Mouse (Mus musculus): ENCODE results near the gene Bco2. TPM values are rescaled to one million over a fixed set of nuclear protein-coding genes. Genes with fewer than 3 reads are reported as not detected.
A peak's percentile ranks its signal among the peaks of the same experiment; 100 is the strongest.

The Bco2 gene
- polyA plus RNA-seq, 1 experiment from 2014 or later = 0.17 TPM

- Histone ChIP-seq H3K4me2 (replicated peaks) (no peak overlapping the region), H3K27me3 (no peaks in the 10 kb centered on the region), H3K9me3 (no peaks in the 10 kb centered on the region), H3K9ac (replicated peaks) (no peak overlapping the region), H3K36me3 (no peaks in the 10 kb centered on the region), H3K4me1 (no peaks in the 10 kb centered on the region), H3K27ac (replicated peaks) (no peak overlapping the region), H3K4me3 (no peak overlapping the region)
- WGBS = 80% methylated on average over 4 of the region's 4 CpGs
- no peak for ATAC-seq (ENCODE audit: low FRiP score, low read depth)
Observed at GRCm38 (mm10) chr9:50586955-50587354, 32.0 kb upstream of the Bco2 start.

GRCm38 (mm10) chr9:50585145-50585818, 30.3 kb upstream of the Bco2 start:
- Histone ChIP-seq H3K4me2 (replicated peaks) (no peak overlapping the region), H3K9ac (replicated peaks) (no peak overlapping the region), H3K36me3 (no peaks in the 10 kb centered on the region), H3K4me1 (no peaks in the 10 kb centered on the region), H3K9me3 (no peaks in the 10 kb centered on the region), H3K27ac (replicated peaks) (no peak overlapping the region), H3K4me3 (no peak overlapping the region), H3K27me3 (no peaks in the 10 kb centered on the region)
- 84% methylated on average over 6 of the region's 6 CpGs for WGBS
- ATAC-seq (ENCODE audit: low FRiP score, low read depth) = no peak

DNA sequence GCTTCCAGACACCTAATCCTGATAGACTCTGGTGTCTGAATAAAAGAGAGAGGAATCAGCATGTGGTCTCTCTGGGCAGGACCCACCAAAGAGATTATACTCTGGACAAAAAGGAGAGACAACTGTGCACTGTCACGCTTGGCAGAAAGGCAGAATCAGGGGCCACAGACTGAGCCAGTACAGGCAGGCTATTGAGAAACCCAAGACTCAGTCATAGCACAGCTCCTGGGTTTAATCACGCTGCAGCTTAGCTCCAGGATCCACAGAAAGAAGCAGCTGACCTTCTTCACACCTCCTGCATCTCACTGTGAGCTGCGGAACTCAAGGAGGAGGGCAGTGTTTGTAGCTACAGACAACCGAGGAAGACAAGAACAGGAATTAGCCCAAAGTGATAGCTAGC, 25.4 kb upstream of the Bco2 start:
- ATAC-seq (ENCODE audit: low FRiP score, low read depth) = no peak
- Histone ChIP-seq H3K27me3 (no peaks in the 10 kb centered on the region), H3K27ac (replicated peaks) (no peak overlapping the region), H3K4me3 (no peak overlapping the region), H3K4me2 (replicated peaks) (no peak overlapping the region), H3K9ac (replicated peaks) (no peak overlapping the region), H3K36me3 (no peaks in the 10 kb centered on the region), H3K9me3 (no peaks in the 10 kb centered on the region), H3K4me1 (no peaks in the 10 kb centered on the region)
- 18% methylated on average over 4 of the region's 4 CpGs for WGBS

- H3K36me3 ChIP-seq = no peaks in the 10 kb centered on the region
- WGBS = 81% methylated on average over 10 of the region's 10 CpGs
- H3K9me3 ChIP-seq = no peaks in the 10 kb centered on the region
- no peaks in the 10 kb centered on the region for H3K4me1 ChIP-seq
- no peak overlapping the region for H3K4me3 ChIP-seq
- H3K27ac ChIP-seq (replicated peaks) = no peak overlapping the region
- no peak overlapping the region for H3K9ac ChIP-seq (replicated peaks)
- H3K4me2 ChIP-seq (replicated peaks) = no peak overlapping the region
- ATAC-seq (ENCODE audit: low FRiP score, low read depth) = no peak
- no peaks in the 10 kb centered on the region for H3K27me3 ChIP-seq
Observed at GRCm38 (mm10) chr9:50569599-50570525, 14.9 kb upstream of the Bco2 start.

DNA sequence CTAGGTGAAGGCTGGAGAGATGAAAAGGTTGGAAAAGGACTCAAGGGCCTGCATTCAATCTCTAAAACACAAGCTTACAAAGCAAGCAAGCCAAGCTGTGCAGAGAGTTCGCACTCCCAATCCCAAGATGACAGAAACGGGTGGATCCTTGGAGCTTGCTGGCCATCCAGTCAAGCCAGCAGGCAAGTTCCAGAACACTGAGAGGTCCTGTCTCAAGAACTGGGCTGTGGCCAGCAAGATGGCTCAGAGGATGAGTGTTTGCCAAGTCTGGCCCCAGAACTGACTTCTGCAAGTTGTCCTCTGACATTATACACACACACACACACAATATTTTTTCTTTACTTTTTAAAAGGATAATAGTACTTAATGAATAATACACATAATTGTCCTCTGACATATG, 12.9 kb upstream of the Bco2 start:
- H3K27me3 ChIP-seq = no peaks in the 10 kb centered on the region
- no peak overlapping the region for H3K9ac ChIP-seq (replicated peaks)
- H3K4me2 ChIP-seq (replicated peaks) = no peak overlapping the region
- no peak for ATAC-seq (ENCODE audit: low FRiP score, low read depth)
- no peak overlapping the region for H3K4me3 ChIP-seq
- no peaks in the 10 kb centered on the region for H3K36me3 ChIP-seq
- no peak overlapping the region for H3K27ac ChIP-seq (replicated peaks)
- whole genome bisulfite sequencing = 92% methylated on average over 2 of the region's 2 CpGs
- no peaks in the 10 kb centered on the region for H3K9me3 ChIP-seq
- no peaks in the 10 kb centered on the region for H3K4me1 ChIP-seq

DNA sequence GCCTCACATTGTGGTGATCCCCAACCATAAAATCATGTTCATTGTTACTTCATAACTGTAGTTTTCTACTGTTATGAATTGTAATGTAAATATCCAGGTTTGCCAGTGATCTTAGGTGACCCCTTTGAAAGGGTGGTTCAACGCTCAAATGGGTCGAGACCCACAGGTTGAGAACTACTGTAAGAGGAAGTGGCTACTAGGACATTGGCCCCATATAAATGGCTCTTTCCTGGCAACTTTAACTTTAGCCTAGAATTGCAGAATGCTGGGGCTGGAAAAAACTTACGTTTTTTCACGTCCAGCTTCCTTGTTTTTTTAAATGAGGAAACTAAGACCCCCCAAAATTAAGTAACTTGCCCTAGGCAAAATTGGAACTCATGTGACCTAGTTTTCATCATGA, 12.4 kb upstream of the Bco2 start:
- no peak overlapping the region for H3K27ac ChIP-seq (replicated peaks)
- no peak overlapping the region for H3K9ac ChIP-seq (replicated peaks)
- no peak overlapping the region for H3K4me3 ChIP-seq
- no peak overlapping the region for H3K4me2 ChIP-seq (replicated peaks)
- ATAC-seq (ENCODE audit: low FRiP score, low read depth) = no peak
- H3K27me3 ChIP-seq = no peaks in the 10 kb centered on the region
- 91% methylated on average over 4 of the region's 4 CpGs for WGBS
- no peaks in the 10 kb centered on the region for H3K9me3 ChIP-seq
- no peaks in the 10 kb centered on the region for H3K4me1 ChIP-seq
- H3K36me3 ChIP-seq = no peaks in the 10 kb centered on the region

DNA sequence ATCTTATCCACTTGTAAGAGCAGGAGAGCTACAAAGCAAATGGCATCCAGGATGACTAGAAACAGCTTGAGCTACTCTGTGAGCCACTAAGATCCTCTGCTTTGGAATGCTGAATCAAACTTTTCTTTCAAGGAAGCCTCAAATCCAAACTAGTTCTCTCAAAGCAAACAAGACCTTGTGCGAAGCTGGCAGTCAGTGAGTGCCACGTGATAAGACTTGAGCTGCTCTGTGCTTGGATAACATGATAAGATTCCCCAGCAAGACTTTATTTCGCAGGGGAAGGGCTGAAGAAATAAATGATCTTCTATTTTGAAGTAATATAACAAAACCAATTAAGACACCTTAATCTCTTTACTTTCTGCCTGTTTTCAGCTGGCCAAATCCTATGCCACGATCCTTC, 11.0 kb upstream of the Bco2 start:
- no peak overlapping the region for H3K4me3 ChIP-seq
- no peak overlapping the region for H3K9ac ChIP-seq (replicated peaks)
- H3K36me3 ChIP-seq = peaks cover 3% of the 10 kb centered on the region
- 0 out of 2 replicates have a peak, but pooled peaks cover 3% of the 10 kb centered on the region for H3K9me3 ChIP-seq
- H3K4me2 ChIP-seq (replicated peaks) = no peak overlapping the region
- H3K4me1 ChIP-seq = no peaks in the 10 kb centered on the region
- no peak for ATAC-seq (ENCODE audit: low FRiP score, low read depth)
- H3K27ac ChIP-seq (replicated peaks) = no peak overlapping the region
- 83% methylated on average over 4 of the region's 4 CpGs for WGBS
- no peaks in the 10 kb centered on the region for H3K27me3 ChIP-seq

DNA sequence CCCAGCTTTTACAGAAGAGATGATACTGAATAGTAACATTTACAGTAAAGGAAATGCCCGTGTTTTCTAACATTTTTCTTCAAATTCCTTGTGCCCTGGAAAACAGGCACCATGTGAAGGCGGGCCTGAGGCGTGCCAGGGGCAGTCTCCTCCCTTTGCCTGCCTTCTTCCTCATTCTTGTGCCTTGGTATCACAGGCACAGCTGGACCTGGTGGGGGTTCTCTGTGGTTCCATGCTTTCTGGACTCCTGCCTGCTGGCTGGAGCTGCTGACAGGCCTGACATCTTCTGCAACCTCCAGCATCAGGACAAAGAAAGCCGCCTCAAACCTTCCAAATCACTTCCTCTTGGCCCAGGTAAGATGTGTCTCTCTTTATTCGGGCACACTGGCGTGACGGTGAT, 10.2 kb upstream of the Bco2 start:
- Histone ChIP-seq H3K4me3 (no peak overlapping the region), H3K4me1 (no peaks in the 10 kb centered on the region), H3K36me3 (peaks cover 6% of the 10 kb centered on the region), H3K27me3 (no peaks in the 10 kb centered on the region), H3K9ac (replicated peaks) (no peak overlapping the region), H3K27ac (replicated peaks) (no peak overlapping the region), H3K4me2 (replicated peaks) (no peak overlapping the region), H3K9me3 (0 out of 2 replicates have a peak, but pooled peaks cover 7% of the 10 kb centered on the region)
- ATAC-seq (ENCODE audit: low FRiP score, low read depth) = no peak
- 80% methylated on average over 7 of the region's 7 CpGs for WGBS

DNA sequence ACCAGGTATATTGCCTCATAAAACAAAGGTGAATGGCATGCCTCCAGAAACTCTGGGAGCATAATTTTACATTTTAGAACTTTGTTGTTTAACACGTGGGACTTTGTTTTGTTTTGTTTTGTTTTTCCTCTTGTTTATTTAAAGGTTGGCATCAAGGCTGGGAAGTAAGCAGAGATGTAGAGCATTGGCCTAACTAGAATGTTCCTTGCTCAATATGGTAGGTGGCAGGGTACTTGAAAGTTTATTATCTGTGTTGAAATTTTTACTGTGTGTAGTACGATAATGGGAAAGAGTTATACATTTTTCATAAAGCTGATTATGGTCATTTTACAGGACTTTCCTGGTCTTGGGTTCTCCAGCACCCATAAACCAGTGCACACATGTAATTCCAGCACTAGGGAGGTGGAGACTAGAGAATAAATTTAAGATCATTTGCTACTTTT, 7.0 kb upstream of the Bco2 start:
- 83% methylated on average over 2 of the region's 2 CpGs for WGBS
- H3K4me1 ChIP-seq = no peaks in the 10 kb centered on the region
- H3K36me3 ChIP-seq = peaks cover 6% of the 10 kb centered on the region
- H3K4me2 ChIP-seq (replicated peaks) = no peak overlapping the region
- no peaks in the 10 kb centered on the region for H3K27me3 ChIP-seq
- H3K4me3 ChIP-seq = no peak overlapping the region
- H3K9ac ChIP-seq (replicated peaks) = no peak overlapping the region
- no peak overlapping the region for H3K27ac ChIP-seq (replicated peaks)
- ATAC-seq (ENCODE audit: low FRiP score, low read depth) = no peak
- 0 out of 2 replicates have a peak, but pooled peaks cover 7% of the 10 kb centered on the region for H3K9me3 ChIP-seq

GRCm38 (mm10) chr9:50561145-50561917, 6.3 kb upstream of the Bco2 start, which contains the start of gene Tex12:
Tex12 (minus strand) TSS chr9:50561325.
- no peak for ATAC-seq (ENCODE audit: low FRiP score, low read depth)
- H3K9ac ChIP-seq (replicated peaks) = no peak within 1 kb of the TSS
- no peaks in the 10 kb centered on the region for H3K4me1 ChIP-seq
- H3K27ac ChIP-seq (replicated peaks) = no peak within 1 kb of the TSS
- no peak within 1 kb of the TSS for H3K4me3 ChIP-seq
- 90% methylated on average over 38 of the region's 38 CpGs for WGBS
- no peak within 1 kb of the TSS for H3K4me2 ChIP-seq (replicated peaks)
- H3K9me3 ChIP-seq = 0 out of 2 replicates have a peak, but pooled peaks cover 7% of the 10 kb centered on the region
- no peaks in the 10 kb centered on the region for H3K27me3 ChIP-seq
- H3K36me3 ChIP-seq = peaks cover 6% of the 10 kb centered on the region

- Histone ChIP-seq H3K4me2 (replicated peaks) (peak within 1 kb of the TSS; percentile 50), H3K27ac (replicated peaks) (peak within 1 kb of the TSS; percentile 93), H3K27me3 (no peaks in the 10 kb centered on the region), H3K9ac (replicated peaks) (peak within 1 kb of the TSS; percentile 51; the same call in 1 of the 2 replicates), H3K4me3 (peak within 1 kb of the TSS; percentile 29), H3K36me3 (no peaks in the 10 kb centered on the region), H3K4me1 (peaks cover 16% of the 10 kb centered on the region), H3K9me3 (no peaks in the 10 kb centered on the region)
- ATAC-seq (ENCODE audit: low FRiP score, low read depth) = peak; percentile 98
- WGBS = 20% methylated on average over 12 of the region's 12 CpGs
Observed at GRCm38 (mm10) chr9:50554241-50555093, 514 bp downstream of the Bco2 start, which contains the start of gene Il18. Il18 (plus strand) TSS chr9:50554827.

Measured in midbrain, embryonic 12.5 days (tissue).